Mouse (Mus musculus) embryonic facial prominence, embryonic 12.5 days (tissue): Measurements from ENCODE around the gene Aifm1. TPM values are rescaled to one million over a fixed set of nuclear protein-coding genes. Genes with fewer than 3 reads are reported as not detected.

ENCODE experiments used
- ATAC-seq: fragments of 200-750 bp; cut with Nextera tagmentation; 2 replicates; pipeline ENCODE4 v1.8.0; 2017; ENCODE audit not compliant: insufficient number of reproducible peaks, insufficient read depth, low FRiP score, low TSS enrichment
- H3K27ac ChIP-seq: fragments of 300-500 bp; sonication (generic); 2 replicates; pipeline ENCODE4 v1.5.1; 2016; ENCODE audit warnings: mild to moderate bottlenecking
- H3K27me3 ChIP-seq: fragments of 300-500 bp; sonication (generic); 2 replicates; pipeline ENCODE4 v1.6.1; 2016; ENCODE audit warnings: mild to moderate bottlenecking, moderate library complexity
- H3K36me3 ChIP-seq: fragments of 300-500 bp; sonication (generic); 2 replicates; pipeline ENCODE4 v1.6.1; 2016; ENCODE audit warnings: mild to moderate bottlenecking
- H3K4me1 ChIP-seq: fragments of 300-500 bp; sonication (generic); 2 replicates; pipeline ENCODE4 v1.6.1; 2016
- H3K4me2 ChIP-seq: fragments of 300-500 bp; sonication (generic); replicated peaks from 2 replicates; pipeline ENCODE4 v1.6.1; 2016; ENCODE audit warnings: mild to moderate bottlenecking, moderate library complexity
- H3K4me3 ChIP-seq: fragments of 300-500 bp; sonication (generic); 2 replicates; pipeline ENCODE4 v1.5.1; 2016; ENCODE audit warnings: mild to moderate bottlenecking
- H3K9ac ChIP-seq: fragments of 300-500 bp; sonication (generic); 2 replicates; pipeline ENCODE4 v1.6.1; 2016; ENCODE audit warnings: mild to moderate bottlenecking, moderate library complexity
- H3K9me3 ChIP-seq: fragments of 300-500 bp; sonication (generic); 2 replicates; pipeline ENCODE4 v1.6.1; 2016; ENCODE audit warnings: mild to moderate bottlenecking, moderate library complexity
- WGBS: fragments of 180-500 bp; shearing (Covaris S2); methylation state at CpG from one replicate; pipeline ENCODE4 v1.1.7; 2016; 5-methylcytosine and 5-hydroxymethylcytosine counted together
- polyA plus RNA-seq: library from polyadenylated mRNA; unstranded; fragments of >200 nt; fragmentation: Nextera tagmentation; extraction: Ambion mirVana; gene quantifications from 2 replicates; pipeline ENCODE4 v1.2.1, GENCODE M21; 2016

Aifm1 gene
- polyA plus RNA-seq, 1 experiment from 2014 or later = 79.3 TPM

GRCm38 (mm10) chrX:48435477-48435900 lies 77.9 kb downstream of the Aifm1 start:
- Histone ChIP-seq H3K9me3 (no peaks in the 10 kb centered on the region), H3K9ac (no peak overlapping the region), H3K4me3 (no peak overlapping the region), H3K36me3 (no peaks in the 10 kb centered on the region), H3K27me3 (no peaks in the 10 kb centered on the region), H3K27ac (no peak overlapping the region), H3K4me2 (no peak overlapping the region), H3K4me1 (0 out of 2 replicates have a peak, but pooled peaks cover 4% of the 10 kb centered on the region)
- ATAC-seq = no peak
- WGBS = 79% methylated on average over 9 of the region's 9 CpGs

GRCm38 (mm10) chrX:48434251-48434650 lies 79.1 kb downstream of the Aifm1 start:
- ATAC-seq = no peak
- Histone ChIP-seq H3K27ac (no peak overlapping the region), H3K4me1 (0 out of 2 replicates have a peak, but pooled peaks cover 4% of the 10 kb centered on the region), H3K9ac (no peak overlapping the region), H3K4me2 (no peak overlapping the region), H3K9me3 (no peaks in the 10 kb centered on the region), H3K4me3 (no peak overlapping the region), H3K27me3 (no peaks in the 10 kb centered on the region), H3K36me3 (no peaks in the 10 kb centered on the region)
- WGBS = 79% methylated on average over 1 of the region's 1 CpGs

- H3K4me2 ChIP-seq = no peak overlapping the region
- no peak for ATAC-seq
- no peaks in the 10 kb centered on the region for H3K27me3 ChIP-seq
- no peaks in the 10 kb centered on the region for H3K36me3 ChIP-seq
- no peaks in the 10 kb centered on the region for H3K9me3 ChIP-seq
- WGBS = 30% methylated on average over 6 of the region's 6 CpGs
- no peak overlapping the region for H3K27ac ChIP-seq
- no peak overlapping the region for H3K9ac ChIP-seq
- H3K4me3 ChIP-seq = no peak overlapping the region
- 0 out of 2 replicates have a peak, but pooled peaks cover 4% of the 10 kb centered on the region for H3K4me1 ChIP-seq
Measured at GRCm38 (mm10) chrX:48433527-48433899, 79.8 kb downstream of the Aifm1 start.

- Histone ChIP-seq H3K27me3 (no peaks in the 10 kb centered on the region), H3K36me3 (no peaks in the 10 kb centered on the region), H3K4me3 (no peak overlapping the region), H3K4me1 (0 out of 2 replicates have a peak, but pooled peaks cover 4% of the 10 kb centered on the region), H3K9ac (no peak overlapping the region), H3K9me3 (no peaks in the 10 kb centered on the region), H3K4me2 (no peak overlapping the region), H3K27ac (no peak overlapping the region)
- ATAC-seq = no peak
- WGBS = 64% methylated on average over 15 of the region's 15 CpGs
Measured at GRCm38 (mm10) chrX:48432599-48433526, 80.5 kb downstream of the Aifm1 start.

GRCm38 (mm10) chrX:48429538-48429937 lies 83.8 kb downstream of the Aifm1 start:
- Histone ChIP-seq H3K27me3 (no peaks in the 10 kb centered on the region), H3K36me3 (no peaks in the 10 kb centered on the region), H3K9me3 (no peaks in the 10 kb centered on the region), H3K9ac (no peak overlapping the region), H3K27ac (no peak overlapping the region), H3K4me1 (0 out of 2 replicates have a peak, but pooled peaks cover 4% of the 10 kb centered on the region), H3K4me3 (no peak overlapping the region), H3K4me2 (no peak overlapping the region)
- 30% methylated on average over 6 of the region's 6 CpGs for whole genome bisulfite sequencing
- no peak for ATAC-seq

- H3K4me1 ChIP-seq = 0 out of 2 replicates have a peak, but pooled peaks cover 4% of the 10 kb centered on the region
- H3K27ac ChIP-seq = no peak overlapping the region
- H3K9ac ChIP-seq = no peak overlapping the region
- ATAC-seq = no peak
- H3K4me2 ChIP-seq = no peak overlapping the region
- no peaks in the 10 kb centered on the region for H3K36me3 ChIP-seq
- no peaks in the 10 kb centered on the region for H3K9me3 ChIP-seq
- no peaks in the 10 kb centered on the region for H3K27me3 ChIP-seq
- no peak overlapping the region for H3K4me3 ChIP-seq
Measured at GRCm38 (mm10) chrX:48429100-48429499, 84.3 kb downstream of the Aifm1 start.

GRCm38 (mm10) chrX:48428642-48429041 lies 84.7 kb downstream of the Aifm1 start:
- Histone ChIP-seq H3K9me3 (no peaks in the 10 kb centered on the region), H3K9ac (no peak overlapping the region), H3K27me3 (no peaks in the 10 kb centered on the region), H3K36me3 (no peaks in the 10 kb centered on the region), H3K27ac (no peak overlapping the region), H3K4me3 (no peak overlapping the region), H3K4me2 (no peak overlapping the region), H3K4me1 (0 out of 2 replicates have a peak, but pooled peaks cover 3% of the 10 kb centered on the region)
- 80% methylated on average over 8 of the region's 8 CpGs for WGBS
- ATAC-seq = no peak

GRCm38 (mm10) chrX:48428241-48428640 lies 85.1 kb downstream of the Aifm1 start:
- Histone ChIP-seq H3K4me2 (no peak overlapping the region), H3K4me3 (no peak overlapping the region), H3K27me3 (no peaks in the 10 kb centered on the region), H3K9me3 (no peaks in the 10 kb centered on the region), H3K4me1 (no peaks in the 10 kb centered on the region), H3K27ac (no peak overlapping the region), H3K36me3 (no peaks in the 10 kb centered on the region), H3K9ac (no peak overlapping the region)
- WGBS = 77% methylated on average over 6 of the region's 6 CpGs
- ATAC-seq = no peak

GRCm38 (mm10) chrX:48425280-48425679 lies 88.1 kb downstream of the Aifm1 start:
- 68% methylated on average over 7 of the region's 7 CpGs for WGBS
- no peaks in the 10 kb centered on the region for H3K9me3 ChIP-seq
- H3K4me2 ChIP-seq = no peak overlapping the region
- H3K4me1 ChIP-seq = no peaks in the 10 kb centered on the region
- ATAC-seq = no peak
- H3K27me3 ChIP-seq = no peaks in the 10 kb centered on the region
- H3K4me3 ChIP-seq = no peak overlapping the region
- H3K9ac ChIP-seq = no peak overlapping the region
- H3K27ac ChIP-seq = no peak overlapping the region
- no peaks in the 10 kb centered on the region for H3K36me3 ChIP-seq

Other genes starting within 250 kb of the Aifm1 start
- 5.9 and 6.9 TPM in 2 replicates for gene Bcorl1, start 172.2 kb downstream of the Aifm1 start, polyA plus RNA-seq
- gene Elf4, start 50.4 kb downstream of the Aifm1 start, polyA plus RNA-seq = 3.2 and 4.0 TPM in 2 replicates
- gene Rab33a, start 5.7 kb upstream of the Aifm1 start, polyA plus RNA-seq = 11.0 and 12.0 TPM in 2 replicates
- 15.9 and 19.1 TPM in 2 replicates for gene Zfp280c, start 80.9 kb upstream of the Aifm1 start, polyA plus RNA-seq
- 18.4 and 21.6 TPM in 2 replicates for gene Slc25a14, start 109.8 kb upstream of the Aifm1 start, polyA plus RNA-seq
- not detected in 2 replicates for gene Gpr119, start 160.9 kb upstream of the Aifm1 start, polyA plus RNA-seq
- gene Rbmx2, start 181.4 kb upstream of the Aifm1 start, polyA plus RNA-seq = 22.1 and 25.7 TPM in 2 replicates